Comparison of ENCODE assay signal across 7 mouse cellular contexts in the genomic region with DNA sequence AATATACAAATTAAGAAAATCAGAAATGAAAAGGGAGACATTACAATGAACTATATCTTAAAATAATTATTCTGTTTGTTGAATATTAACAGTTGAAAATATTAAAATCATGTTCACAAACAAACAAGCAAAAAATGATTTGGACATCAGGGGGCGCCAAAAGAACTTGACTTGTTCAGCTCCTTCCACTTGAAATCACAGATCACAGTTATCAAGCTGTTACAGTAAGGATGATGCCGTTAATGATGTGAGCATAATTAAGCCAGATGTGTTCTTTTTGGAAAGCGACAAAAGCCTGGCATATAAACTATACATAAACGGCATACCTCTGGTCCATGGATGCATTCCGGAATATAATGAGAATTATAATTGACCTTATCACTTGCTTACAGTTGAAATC. TPM values are rescaled to one million over a fixed set of nuclear protein-coding genes. Genes with fewer than 3 reads are reported as not detected.
DNase-seq lines count a peak whose midpoint lies in the region; ATAC-seq and TF ChIP-seq lines count a peak whose summit lies in the region.

No protein-coding gene starts in this region.

- no peak overlapping the region for H3K27ac ChIP-seq in hindbrain, embryonic 11.5 days (ENCODE audit: low read depth, low read length)
- H3K27ac ChIP-seq in hindbrain, embryonic 10.5 days, result no peak overlapping the region
- no peak overlapping the region for H3K27ac ChIP-seq in spleen, adult 2 months (ENCODE audit: insufficient read depth, low read length)

- no peaks in the 10 kb centered on the region for H3K36me3 ChIP-seq in hindbrain, embryonic 11.5 days (ENCODE audit: control insufficient read depth, insufficient read depth, low read length)
- no peaks in the 10 kb centered on the region for H3K36me3 ChIP-seq in hindbrain, embryonic 10.5 days
- no peaks in the 10 kb centered on the region for H3K36me3 ChIP-seq in spleen, adult 2 months (ENCODE audit: control insufficient read depth, insufficient read depth, low read length)

- no peak for TF ChIP-seq CTCF in spleen, adult 2 months (IDR thresholded peaks at IDR 0.05; ENCODE audit: extremely low read depth, insufficient read depth, insufficient read length, insufficient replicate concordance)

- H3K4me2 ChIP-seq in hindbrain, embryonic 11.5 days (replicated peaks; ENCODE audit: low read depth, low read length), result no peak overlapping the region

- DNase-seq in hindbrain, embryonic 11.5 days (ENCODE audit: low spot score), result peak; percentile 39
- no peak for DNase-seq in hindbrain, embryonic 10.5 days (ENCODE audit: low spot score)
- DNase-seq in spleen, adult 2 months (ENCODE audit: low read depth in 1 of 2, low spot score in 2 of 2), result peak; percentile 1 to 10
- DNase-seq in spleen, postnatal 4 days (ENCODE audit: low spot score in 2 of 2), result no peak
- DNase-seq in c-Kit-positive CD71-positive TER-119-negative erythroid progenitor cells, embryonic 14.5 days (ENCODE audit: low read depth), result peak; percentile 9
- peak; percentile 68 for DNase-seq in retina, embryonic 14.5 days (ENCODE audit: low spot score)
- no peak for DNase-seq in T-cell, adult 2 months (ENCODE audit: low spot score)

- H3K4me3 ChIP-seq in hindbrain, embryonic 11.5 days (ENCODE audit: low read depth, low read length), result no peak overlapping the region
- no peak overlapping the region for H3K4me3 ChIP-seq in hindbrain, embryonic 10.5 days
- no peak overlapping the region for H3K4me3 ChIP-seq in spleen, adult 2 months (ENCODE audit: extremely low read depth, insufficient read depth, insufficient read length)

- no peaks in the 10 kb centered on the region for H3K27me3 ChIP-seq in hindbrain, embryonic 11.5 days (ENCODE audit: control insufficient read depth, insufficient read depth, low read length)
- no peaks in the 10 kb centered on the region for H3K27me3 ChIP-seq in hindbrain, embryonic 10.5 days (ENCODE audit: insufficient read depth, poor library complexity, severe bottlenecking)
- no peaks in the 10 kb centered on the region for H3K27me3 ChIP-seq in spleen, adult 2 months (ENCODE audit: control insufficient read depth, insufficient read depth, low read length)

- no peaks in the 10 kb centered on the region for H3K9me3 ChIP-seq in hindbrain, embryonic 11.5 days (ENCODE audit: control insufficient read depth, low read length)
- H3K9me3 ChIP-seq in hindbrain, embryonic 10.5 days, result no peaks in the 10 kb centered on the region

- 61% methylated on average over 5 of the region's 5 CpGs for WGBS in hindbrain, embryonic 11.5 days
- 61% methylated on average over 5 of the region's 5 CpGs for WGBS in hindbrain, embryonic 10.5 days
- 52% methylated on average over 5 of the region's 5 CpGs for WGBS in spleen, adult 2 months

- ATAC-seq in hindbrain, embryonic 11.5 days (ENCODE audit: low FRiP score), result no peak

- no peaks in the 10 kb centered on the region for H3K4me1 ChIP-seq in hindbrain, embryonic 11.5 days (replicated peaks; ENCODE audit: control insufficient read depth, insufficient read depth, low read length)
- no peaks in the 10 kb centered on the region for H3K4me1 ChIP-seq in hindbrain, embryonic 10.5 days (replicated peaks)
- no peaks in the 10 kb centered on the region for H3K4me1 ChIP-seq in spleen, adult 2 months (ENCODE audit: control insufficient read depth, insufficient read depth, insufficient read length)

- no peak overlapping the region for H3K9ac ChIP-seq in hindbrain, embryonic 11.5 days (ENCODE audit: low read depth, low read length)

- TF ChIP-seq POLR2A in spleen, adult 2 months (IDR thresholded peaks at IDR 0.05; ENCODE audit: low read depth, low read length), result no peak

RNA-seq across cellular contexts. Expression of gene Il23r, which starts 40.3 kb away (rescaled TPM):
- not detected in 2 replicates for polyA plus RNA-seq in hindbrain, embryonic 11.5 days (2014; fragmentation: Nextera tagmentation; extraction: Ambion mirVana)
- not detected in 2 replicates for polyA plus RNA-seq in hindbrain, embryonic 10.5 days (2016; fragmentation: Nextera tagmentation; extraction: Ambion mirVana)
- polyA plus RNA-seq in spleen, adult 2 months (2012; rRNA removed), result 0.08 TPM in 1 of 2 replicates, not detected in the other

Comparison
In these comparisons a context has a peak if more than half of its experiments do, and no peak if none do; other contexts are left out.
1. DNase-seq: peak in hindbrain, embryonic 11.5 days (single experiment), spleen, adult 2 months (2 of 2), c-Kit-positive CD71-positive TER-119-negative erythroid progenitor cells, embryonic 14.5 days (single experiment) and retina, embryonic 14.5 days (single experiment); none in hindbrain, embryonic 10.5 days (single experiment), spleen, postnatal 4 days (0 of 2) and T-cell, adult 2 months (single experiment).